Mouse (Mus musculus) macrophage (primary cell): ENCODE results near the gene Anln. TPM values are rescaled to one million over a fixed set of nuclear protein-coding genes. Genes with fewer than 3 reads are reported as not detected.
"Not testable (repeated sequence)": the region's sequence is repeated elsewhere in the genome, so short reads cannot be mapped to it uniquely, and the experiment has no call there.

ENCODE experiments used
- H3K27ac ChIP-seq: fragments of 350-480 bp; formaldehyde crosslinking; 2 replicates; pipeline ENCODE4 v1.9.0; 2021
- H3K36me3 ChIP-seq: fragments of 350-480 bp; formaldehyde crosslinking; 2 replicates; pipeline ENCODE4 v1.9.0; 2021; ENCODE audit errors: inconsistent target
- H3K4me3 ChIP-seq: fragments of 350-480 bp; formaldehyde crosslinking; 2 replicates; pipeline ENCODE4 v1.9.0; 2021; ENCODE audit errors: inconsistent target
- H3K79me2 ChIP-seq: fragments of 350-480 bp; formaldehyde crosslinking; 2 replicates; pipeline ENCODE4 v1.9.0; 2021; ENCODE audit errors: inconsistent target
- WGBS: methylation state at CpG from one replicate; pipeline ENCODE4 v1.1.7; 2026; ENCODE audit warnings: inconsistent platforms; ENCODE audit not compliant: missing documents; 5-methylcytosine and 5-hydroxymethylcytosine counted together
- polyA plus RNA-seq: library from polyadenylated mRNA; stranded (reverse); fragments of 250-400 nt; gene quantifications from 3 replicates; pipeline ENCODE4 v1.2.4, GENCODE M21; 2018; ENCODE audit warnings: inconsistent platforms

Anln gene
- polyA plus RNA-seq, 1 experiment from 2014 or later: 4.6 TPM

DNA sequence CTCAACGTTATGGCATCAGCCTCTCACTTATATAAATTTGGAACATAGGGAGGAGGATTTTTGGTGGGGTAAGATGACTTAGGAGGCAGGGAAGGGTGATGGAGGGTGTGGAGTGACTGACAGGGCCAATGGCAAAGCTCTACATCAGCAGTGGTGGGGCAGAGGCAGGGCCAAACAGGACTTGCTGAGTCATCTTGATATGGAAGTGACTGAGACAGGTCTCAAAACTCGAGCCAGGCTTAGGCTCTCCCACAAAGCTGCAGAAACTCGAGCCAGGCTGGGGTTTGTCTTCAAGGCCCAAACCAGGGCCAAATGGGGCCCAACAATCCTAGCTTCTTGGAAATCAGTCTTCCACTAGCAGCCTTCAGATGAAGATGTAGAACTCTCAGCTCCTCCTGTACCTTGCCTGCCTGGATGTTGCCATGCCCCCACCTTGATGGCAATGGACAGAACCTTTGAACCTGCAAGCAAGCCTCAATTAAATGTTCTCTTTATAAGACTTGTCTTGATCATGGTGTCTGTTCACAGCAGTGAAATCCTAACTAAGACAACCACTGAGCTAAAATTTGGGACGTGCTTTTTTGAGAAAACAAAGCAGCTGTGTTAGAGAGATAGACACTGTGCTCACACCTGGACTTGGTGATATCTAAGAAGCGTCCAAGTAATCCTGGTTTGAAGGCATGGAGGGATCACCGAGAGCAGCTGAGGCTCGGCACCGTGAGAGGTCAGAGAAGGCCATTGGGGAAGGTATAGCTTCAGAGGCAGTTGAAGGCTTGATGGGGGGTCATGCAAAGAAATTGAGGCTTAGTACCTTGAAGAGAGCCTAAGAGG is 66.4 kb downstream of the Anln start:
- H3K27ac ChIP-seq: no peak overlapping the region
- WGBS: 68% methylated on average over 8 of the region's 8 CpGs
- no peaks in the 10 kb centered on the region for H3K79me2 ChIP-seq
- H3K36me3 ChIP-seq: no peaks in the 10 kb centered on the region
- no peak overlapping the region for H3K4me3 ChIP-seq

DNA sequence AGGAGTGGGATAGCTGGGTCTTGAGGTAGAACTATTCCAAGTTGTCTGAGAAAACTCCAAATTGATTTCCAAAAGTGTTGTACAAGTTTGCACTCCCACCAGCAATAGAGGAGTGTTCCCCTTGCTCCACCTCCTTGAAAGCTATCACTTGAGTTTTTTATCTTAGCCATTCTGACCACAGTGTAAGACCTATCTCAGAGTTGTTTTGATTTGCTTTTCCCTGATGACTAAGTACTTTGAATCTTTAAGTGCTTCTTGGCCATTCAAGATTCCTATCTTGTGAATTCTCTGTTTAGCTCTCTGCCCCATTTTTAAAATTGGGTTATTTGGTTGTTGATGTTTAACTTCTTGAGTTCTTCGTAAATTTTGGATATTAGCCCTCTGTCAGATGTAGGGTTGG is 69.9 kb downstream of the Anln start:
- WGBS: 92% methylated on average over 1 of the region's 1 CpGs

DNA sequence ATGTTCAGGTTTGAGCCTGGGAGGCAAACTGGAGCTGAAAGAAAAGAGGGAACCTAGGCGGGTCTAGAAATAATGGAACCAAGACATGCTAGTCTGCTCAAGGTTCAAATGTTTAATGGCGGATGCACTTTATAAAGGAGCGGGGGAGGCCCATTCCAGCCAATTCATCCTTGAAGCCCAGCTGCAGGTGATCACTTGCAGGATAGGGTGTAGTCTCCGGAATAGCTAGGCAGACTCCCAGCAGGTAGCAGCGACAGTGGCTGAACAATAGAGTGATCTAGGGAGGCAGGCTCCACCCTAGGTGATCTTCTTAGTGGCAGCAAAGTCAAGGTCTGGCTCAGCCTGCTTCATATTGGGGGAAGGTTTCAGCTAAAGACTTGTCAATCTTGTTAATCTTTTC is 72.9 kb downstream of the Anln start:
- H3K79me2 ChIP-seq, H3K27ac ChIP-seq, H3K36me3 ChIP-seq, H3K4me3 ChIP-seq: not testable (repeated sequence)
- WGBS: 92% methylated on average over 5 of the region's 5 CpGs

More for the DNA sequence above, 69.9 kb downstream of the Anln start:
- no peak overlapping the region for H3K27ac ChIP-seq
- no peaks in the 10 kb centered on the region for H3K79me2 ChIP-seq
- no peak overlapping the region for H3K4me3 ChIP-seq
- no peaks in the 10 kb centered on the region for H3K36me3 ChIP-seq

DNA sequence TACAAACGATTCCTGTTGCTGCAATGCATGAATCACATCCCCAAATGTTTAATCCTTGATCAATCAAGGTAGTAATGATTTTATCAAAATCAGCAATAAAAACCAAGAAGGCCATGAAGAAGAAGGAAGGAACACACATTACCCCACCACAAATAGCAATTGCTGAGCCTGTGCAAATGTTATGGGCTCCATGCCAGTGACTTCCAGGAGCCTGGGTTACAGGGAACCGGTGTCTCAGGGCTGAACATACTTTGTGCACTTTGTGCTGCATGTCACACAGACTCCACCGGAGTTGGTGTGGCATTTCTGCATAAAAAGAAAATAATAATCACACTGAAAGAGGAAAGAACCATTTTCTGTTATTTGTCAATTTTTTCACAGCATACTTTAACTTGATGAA is 74.9 kb downstream of the Anln start:
- Histone ChIP-seq H3K36me3 (no peaks in the 10 kb centered on the region), H3K4me3 (no peak overlapping the region), H3K27ac (peak overlapping the region; percentile 67), H3K79me2 (no peaks in the 10 kb centered on the region)
- 70% methylated on average over 3 of the region's 3 CpGs for WGBS

DNA sequence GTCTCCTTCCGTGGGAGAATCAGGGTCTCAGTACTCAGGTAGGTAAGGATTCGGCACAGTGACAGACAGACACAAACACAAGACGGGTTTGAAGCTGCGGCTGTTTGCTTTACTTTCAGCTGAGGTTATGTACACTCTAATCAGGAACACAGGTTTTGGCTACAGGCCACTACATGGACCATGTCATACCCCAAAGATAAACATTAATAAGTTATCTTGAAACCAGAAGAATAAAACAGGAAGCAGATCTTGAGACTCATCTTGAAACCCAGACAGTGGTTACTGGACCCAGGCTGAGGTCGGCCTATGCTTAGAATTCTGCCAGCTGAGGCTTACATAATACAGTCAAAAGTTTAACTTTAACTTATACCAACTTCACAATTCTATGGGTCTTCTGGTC is 75.8 kb downstream of the Anln start:
- H3K79me2 ChIP-seq: no peaks in the 10 kb centered on the region
- no peak overlapping the region for H3K4me3 ChIP-seq
- no peaks in the 10 kb centered on the region for H3K36me3 ChIP-seq
- H3K27ac ChIP-seq: peak overlapping the region; percentile 67
- WGBS: 67% methylated on average over 5 of the region's 5 CpGs

DNA sequence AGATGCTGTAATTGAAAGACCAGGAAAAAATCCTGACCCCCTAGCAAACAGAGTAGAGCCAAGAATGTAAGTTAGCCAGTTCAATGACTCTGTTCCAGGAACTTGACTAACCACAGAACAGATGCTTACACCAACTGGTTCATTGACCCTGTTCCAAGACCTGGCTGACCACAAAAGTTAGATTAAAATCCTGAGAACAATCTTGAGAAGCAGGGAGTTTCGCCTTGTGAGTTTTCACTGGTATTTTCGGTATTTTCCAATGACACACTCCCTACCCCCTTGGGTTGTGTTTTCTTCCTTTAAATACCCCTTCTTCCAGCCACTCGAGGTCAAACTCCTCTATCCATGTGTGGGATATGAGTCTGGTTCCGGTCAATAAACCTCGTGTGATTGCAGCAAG is 79.3 kb downstream of the Anln start:
- 91% methylated on average over 5 of the region's 5 CpGs for WGBS
- no peak overlapping the region for H3K27ac ChIP-seq
- H3K4me3 ChIP-seq: no peak overlapping the region
- no peaks in the 10 kb centered on the region for H3K36me3 ChIP-seq
- no peaks in the 10 kb centered on the region; the same call in 1 of the 2 replicates for H3K79me2 ChIP-seq

DNA sequence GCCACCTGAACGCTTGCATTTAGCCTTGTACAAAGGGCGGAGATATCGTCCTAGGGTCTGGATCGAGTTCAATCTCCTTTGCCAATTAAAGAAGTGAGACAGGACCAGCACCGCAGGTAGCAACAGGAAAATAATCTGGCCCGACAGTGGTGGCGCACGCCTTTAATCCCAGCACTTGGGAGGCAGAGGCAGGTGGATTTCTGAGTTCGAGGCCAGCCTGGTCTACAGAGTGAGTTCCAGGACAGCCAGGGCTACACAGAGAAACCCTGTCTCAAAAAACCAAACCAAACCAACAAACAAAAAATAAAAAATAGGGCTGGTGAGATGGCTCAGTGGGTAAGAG is 81.1 kb downstream of the Anln start:
- not testable (repeated sequence) for H3K36me3 ChIP-seq, H3K79me2 ChIP-seq, H3K27ac ChIP-seq
- H3K4me3 ChIP-seq: peak overlapping the region; percentile 76
- 0% methylated on average over 8 of the region's 9 CpGs for WGBS

DNA sequence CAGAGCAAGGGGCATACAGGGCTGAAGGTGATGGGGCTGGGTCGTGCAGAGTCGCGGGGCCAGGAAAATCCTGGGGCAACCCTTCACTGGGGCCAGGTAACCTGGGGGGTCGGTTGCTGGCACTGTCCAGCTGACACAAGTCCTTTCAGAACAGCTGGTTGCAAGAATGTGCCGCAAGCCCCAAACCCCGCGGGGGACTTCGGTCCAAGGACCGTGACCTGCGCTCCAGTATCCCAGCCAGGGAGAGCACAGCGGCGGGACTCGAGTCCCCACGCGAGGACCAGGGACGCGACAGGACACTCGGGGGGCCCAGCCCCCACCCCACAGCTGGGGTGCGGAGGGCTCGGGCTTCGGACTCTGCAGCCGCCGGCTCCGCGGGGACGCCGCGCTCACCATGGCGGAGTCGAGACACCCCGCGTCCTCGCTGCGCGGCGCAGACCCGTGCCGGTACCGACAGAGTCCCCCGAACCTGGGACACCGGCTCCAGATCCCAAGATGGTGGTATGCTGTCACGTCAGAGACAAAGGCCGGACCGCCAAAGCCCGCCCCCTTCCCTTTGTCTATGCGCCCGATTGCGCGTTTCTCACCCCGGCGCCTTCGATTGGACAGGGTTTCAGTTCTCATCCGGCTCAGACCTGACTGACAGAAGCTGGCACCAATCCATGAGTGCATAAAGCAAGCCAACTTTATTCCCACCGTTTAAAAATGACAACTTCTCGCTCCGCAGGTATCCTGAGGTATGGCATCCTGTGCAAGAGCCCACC is 81.7 kb downstream of the Anln start, which contains the start of gene Zfp810:
Gene Zfp810, minus strand, starts transcription at position 493 of the 764 bp plus-strand sequence.
- peak within 1 kb of the TSS; percentile 76 for H3K4me3 ChIP-seq
- 0 out of 2 replicates have a peak within 1 kb of the TSS, but pooled peaks have one; percentile 12 for H3K27ac ChIP-seq
- WGBS: 1% methylated on average over 56 of the region's 56 CpGs
- H3K36me3 ChIP-seq: 0 out of 2 replicates have a peak, but pooled peaks cover 10% of the 10 kb centered on the region
- no peaks in the 10 kb centered on the region; the same call in 1 of the 2 replicates for H3K79me2 ChIP-seq

DNA sequence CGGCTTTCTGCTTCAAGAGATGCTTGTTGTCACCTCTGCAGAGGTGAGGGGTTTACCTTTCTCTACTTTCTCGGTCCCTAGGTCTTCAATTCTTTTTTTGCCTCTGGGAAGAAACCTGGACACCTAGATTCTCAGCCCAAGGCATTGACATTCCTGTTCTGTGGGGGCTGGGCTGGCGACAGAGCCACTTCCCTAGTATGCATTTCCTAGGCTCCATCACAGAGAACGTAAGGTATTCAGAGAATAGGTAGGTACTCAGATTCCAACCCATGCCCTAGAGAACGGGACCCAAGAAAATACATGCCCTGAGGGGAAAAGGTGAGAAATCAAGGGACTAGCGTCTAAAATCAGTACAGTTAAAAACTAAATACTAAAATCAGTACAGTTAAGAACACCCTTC is 82.3 kb downstream of the Anln start:
- Histone ChIP-seq H3K36me3 (0 out of 2 replicates have a peak, but pooled peaks cover 10% of the 10 kb centered on the region), H3K27ac (0 out of 2 replicates have a peak overlapping the region, but pooled peaks have one; percentile 12), H3K79me2 (no peaks in the 10 kb centered on the region; the same call in 1 of the 2 replicates), H3K4me3 (peak overlapping the region; percentile 76)
- 36% methylated on average over 6 of the region's 6 CpGs for whole genome bisulfite sequencing

DNA sequence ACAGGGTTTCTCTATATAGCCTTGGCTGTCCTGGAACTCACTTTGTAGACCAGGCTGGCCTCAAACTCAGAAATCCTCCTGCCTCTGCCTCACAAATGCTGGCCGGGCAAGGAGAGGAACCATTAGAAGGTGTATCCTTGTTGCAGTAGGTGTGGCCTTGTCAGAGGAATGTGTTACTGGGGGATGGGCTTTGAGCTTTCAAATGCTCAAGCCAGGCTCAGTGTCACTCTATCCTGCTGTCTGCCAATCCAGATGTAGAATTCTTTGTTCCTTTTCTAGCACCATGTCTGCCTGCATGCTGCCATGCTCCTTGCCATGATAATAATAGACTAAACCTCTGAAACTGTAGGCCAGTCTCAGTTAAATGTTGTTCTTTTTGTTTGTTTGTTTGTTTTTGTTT is 86.8 kb downstream of the Anln start:
- WGBS: 100% methylated on average over 1 of the region's 1 CpGs
- Histone ChIP-seq H3K27ac (no peak overlapping the region), H3K36me3 (peaks cover 21% of the 10 kb centered on the region), H3K4me3 (no peak overlapping the region), H3K79me2 (no peaks in the 10 kb centered on the region; the same call in 1 of the 2 replicates)

Other genes starting within 250 kb of the Anln start
- 27.7 to 36.9 TPM (median 33.2 TPM) in 3 replicates for gene Pigyl, start 232.3 kb downstream of the Anln start, polyA plus RNA-seq
- gene Zfp872, start 201.1 kb downstream of the Anln start, polyA plus RNA-seq: not detected in 3 replicates
- gene Zfp809, start 163.5 kb downstream of the Anln start, polyA plus RNA-seq: 13.0 to 19.3 TPM (median 14.8 TPM) in 3 replicates
- 0.06 to 0.07 TPM in 2 of 3 replicates, not detected in the other for gene Zfp599, start 129.3 kb downstream of the Anln start, polyA plus RNA-seq
- 4.9 to 7.5 TPM (median 6.3 TPM) in 3 replicates for gene Zfp810, start 81.5 kb downstream of the Anln start, polyA plus RNA-seq
- gene 9530077C05Rik, start 22.3 kb upstream of the Anln start, polyA plus RNA-seq: 0.04 TPM in 1 of 3 replicates, not detected in the others
- gene Gm17545, start 65.1 kb upstream of the Anln start, polyA plus RNA-seq: not detected in 3 replicates
- gene Rp9, start 80.6 kb upstream of the Anln start, polyA plus RNA-seq: 42.8 to 49.9 TPM (median 44.0 TPM) in 3 replicates
- gene Bbs9, start 86.5 kb upstream of the Anln start, polyA plus RNA-seq: 2.5 to 15.5 TPM (median 6.7 TPM) in 3 replicates